Mouse (Mus musculus) urinary bladder, postnatal 14 days (tissue): ENCODE measurements at regions not wholly inside any gene's neighbourhood (a gene's known extent, or its start where the extent isn't known, plus 50 kb on each side); places are given as distances from the start of the nearest gene placed in this dataset.

Experiments
- DNase-seq: peaks from one replicate; pipeline ENCODE4 v3.0.0; 2021; ENCODE audit warnings: low spot score

DNA sequence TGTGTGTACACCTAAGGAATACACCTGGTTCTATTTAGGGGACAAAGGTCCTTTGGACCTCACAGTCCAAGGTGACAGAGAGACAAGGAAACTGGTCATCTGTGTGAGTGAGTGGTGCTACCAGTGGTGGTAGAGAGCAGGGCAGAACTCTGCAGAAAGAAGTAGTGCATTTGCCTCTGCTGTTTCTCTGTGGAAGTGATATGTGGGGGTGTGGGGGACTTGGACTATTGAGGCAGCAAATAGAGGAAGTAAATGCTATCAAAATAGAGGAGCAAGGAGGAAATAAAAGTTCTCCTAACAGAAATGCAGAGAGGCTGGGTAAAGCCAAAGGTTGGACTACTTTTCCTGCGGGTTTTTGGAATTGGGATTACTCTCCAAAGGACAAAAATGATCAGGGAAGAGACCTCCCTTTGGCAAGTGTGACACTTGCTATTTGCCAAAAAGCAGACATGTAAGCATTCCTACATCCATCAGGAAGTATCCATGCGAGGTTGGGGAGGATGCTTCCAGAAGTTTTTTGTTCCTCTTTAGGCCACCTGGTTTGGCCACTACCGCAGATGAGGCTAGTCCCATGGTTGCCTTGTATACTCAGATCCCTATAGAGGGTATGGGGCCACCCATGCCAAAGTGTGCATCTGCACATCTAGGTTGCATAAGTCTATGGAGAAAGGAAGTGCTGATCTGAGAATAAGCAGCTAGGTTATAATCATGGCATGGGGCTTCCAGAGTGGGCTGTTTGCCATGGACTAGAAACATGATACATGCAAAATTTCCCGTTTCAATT lies 285.0 kb upstream of the Klf4 start:
- DNase-seq = no peak

DNA sequence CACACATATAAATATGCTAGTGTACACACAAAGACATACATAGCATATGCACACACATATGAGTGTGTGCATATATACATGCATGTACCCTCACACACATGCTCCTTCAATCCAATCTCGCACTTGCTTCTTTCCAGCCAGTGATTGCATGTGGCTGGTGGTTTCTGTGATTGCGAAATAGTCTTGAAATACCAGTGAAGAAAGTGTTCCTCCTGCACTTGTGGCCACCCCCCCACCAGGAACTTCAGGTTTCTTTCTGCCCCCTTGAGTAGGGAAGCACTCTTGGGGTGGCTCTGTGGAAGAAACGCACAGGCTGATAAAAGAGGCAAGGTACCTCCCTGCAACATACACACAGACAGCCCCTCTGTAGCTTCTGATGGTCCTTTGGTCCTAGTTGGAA lies 283.6 kb upstream of the Klf4 start:
- DNase-seq = no peak

DNA sequence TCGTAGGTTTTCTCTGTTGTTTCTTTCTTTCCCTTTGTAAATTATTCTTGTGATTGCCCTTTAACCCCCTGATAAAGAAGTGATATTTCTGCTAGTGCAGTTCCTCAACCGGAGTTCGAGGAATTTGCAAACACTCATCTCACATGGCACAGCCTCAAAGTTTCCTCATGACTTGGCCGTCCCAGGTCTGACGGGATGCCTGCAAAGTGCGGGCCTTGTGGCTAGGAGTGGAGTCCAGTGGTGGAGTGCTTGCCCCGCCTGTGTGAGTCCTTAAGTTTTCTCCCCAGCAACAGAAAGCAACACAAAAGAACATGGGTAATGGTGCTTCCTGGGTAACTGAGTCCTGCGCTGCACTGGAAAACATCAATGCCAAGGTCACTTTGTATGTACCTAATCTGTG lies 280.6 kb upstream of the Klf4 start:
- no peak for DNase-seq

DNA sequence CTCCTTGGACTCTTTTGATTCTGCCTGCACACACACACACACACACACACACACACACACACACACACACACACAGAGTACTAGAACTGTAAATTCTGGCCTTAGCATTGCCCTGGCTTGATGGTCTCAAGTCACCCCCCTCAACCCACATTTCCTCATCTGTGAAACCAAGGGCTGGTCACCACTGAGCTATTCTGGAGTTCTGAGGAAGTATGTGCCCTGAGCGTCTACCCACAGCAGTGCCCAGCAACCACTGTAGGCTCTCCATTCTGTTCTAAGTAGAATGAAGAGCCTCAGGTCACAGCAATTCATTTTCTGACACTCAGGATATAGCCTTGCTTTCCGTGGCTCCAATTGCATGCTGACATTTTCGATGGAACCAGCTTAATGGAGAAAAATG lies 279.4 kb upstream of the Klf4 start:
- no peak for DNase-seq

GRCm38 (mm10) chr4:55808501-55808900 lies 276.2 kb upstream of the Klf4 start:
- no peak for DNase-seq

GRCm38 (mm10) chr4:55806799-55807198 lies 274.5 kb upstream of the Klf4 start:
- DNase-seq = no peak

DNA sequence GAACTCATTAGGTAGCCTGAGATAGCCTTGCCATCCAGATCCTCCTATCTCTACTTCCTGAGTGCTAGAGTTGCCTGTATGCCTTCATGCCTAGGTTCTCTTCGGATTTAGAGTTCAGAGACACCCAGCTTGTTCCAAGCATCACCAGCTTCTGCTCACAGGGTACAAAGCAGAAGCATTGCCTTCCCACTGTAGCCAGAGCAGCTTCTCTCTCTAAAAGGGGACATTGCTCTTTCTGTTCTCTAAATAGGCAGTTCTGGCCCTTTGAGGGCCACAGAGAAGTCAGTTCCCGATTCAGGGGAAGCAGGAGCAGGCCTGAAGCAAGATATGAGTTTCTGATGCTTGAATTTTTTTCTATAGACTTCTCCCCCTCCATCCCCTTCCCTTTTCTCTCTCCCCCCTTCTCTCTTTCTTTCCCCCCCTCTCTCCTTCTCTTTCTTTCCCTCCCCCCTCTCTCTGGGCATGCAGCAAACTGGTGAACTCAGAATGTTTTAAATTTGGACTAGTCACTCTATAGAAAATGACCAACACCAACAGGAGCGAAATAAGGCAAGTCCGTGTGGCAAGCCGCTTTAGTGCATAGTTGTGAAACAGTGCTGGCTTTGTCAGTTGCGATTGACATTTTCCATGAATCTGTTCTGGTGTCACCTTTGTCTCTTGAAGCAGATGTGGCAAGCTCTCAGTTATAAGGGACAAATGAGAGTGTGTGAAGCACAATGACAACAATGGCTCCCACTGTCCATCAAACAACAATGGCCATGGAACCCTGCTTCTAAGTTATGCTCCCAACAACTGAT lies 273.2 kb upstream of the Klf4 start:
- DNase-seq = no peak

- DNase-seq = no peak
Observed at GRCm38 (mm10) chr4:55802101-55802500, 269.8 kb upstream of the Klf4 start.

- no peak for DNase-seq
Observed at GRCm38 (mm10) chr4:55798099-55798498, 265.8 kb upstream of the Klf4 start.

GRCm38 (mm10) chr4:55781329-55781847 lies 249.1 kb upstream of the Klf4 start:
- no peak for DNase-seq

- DNase-seq = no peak
Observed at GRCm38 (mm10) chr4:55779581-55779980, 247.3 kb upstream of the Klf4 start.

DNA sequence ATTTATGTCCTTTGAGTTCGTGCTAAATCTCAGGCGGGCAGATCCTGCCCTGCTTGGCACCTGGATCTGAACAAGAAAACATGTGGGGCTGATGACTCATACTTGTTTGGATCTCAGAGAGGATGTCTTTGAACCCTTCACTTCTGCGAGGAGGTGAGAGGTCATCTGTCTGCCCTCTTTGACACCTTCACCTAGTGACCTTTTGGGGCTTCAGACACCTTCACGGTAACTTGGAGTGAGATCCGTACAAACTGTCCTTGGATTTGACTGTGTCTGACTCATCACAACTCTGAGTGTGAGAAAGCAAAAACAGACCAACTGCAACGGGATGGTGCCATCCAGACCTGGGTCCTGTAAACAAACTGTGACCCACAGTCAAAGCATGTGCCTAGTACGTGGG lies 243.6 kb upstream of the Klf4 start:
- no peak for DNase-seq

- no peak for DNase-seq
Observed at GRCm38 (mm10) chr4:55774571-55774970, 242.3 kb upstream of the Klf4 start.

GRCm38 (mm10) chr4:55769656-55770055 lies 237.4 kb upstream of the Klf4 start:
- no peak for DNase-seq

DNA sequence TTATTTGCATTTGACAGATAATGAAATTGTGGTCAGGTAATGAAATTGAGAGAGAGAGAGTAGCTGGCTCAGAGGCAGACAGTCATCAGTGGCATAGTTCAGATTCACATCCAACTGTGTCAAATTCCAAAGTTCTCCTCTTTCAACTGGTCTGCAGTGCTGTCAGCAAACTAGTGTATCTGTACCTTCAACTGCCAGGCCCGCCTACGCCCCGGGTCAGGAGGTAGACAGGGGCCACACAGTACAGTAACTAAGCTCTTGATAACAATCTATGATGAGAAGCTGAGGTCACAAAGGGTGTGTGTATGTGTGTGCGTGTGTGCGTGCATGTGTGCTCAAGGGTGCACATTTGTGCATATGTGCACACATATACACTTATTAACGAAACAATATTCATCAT lies 236.1 kb upstream of the Klf4 start:
- no peak for DNase-seq

DNA sequence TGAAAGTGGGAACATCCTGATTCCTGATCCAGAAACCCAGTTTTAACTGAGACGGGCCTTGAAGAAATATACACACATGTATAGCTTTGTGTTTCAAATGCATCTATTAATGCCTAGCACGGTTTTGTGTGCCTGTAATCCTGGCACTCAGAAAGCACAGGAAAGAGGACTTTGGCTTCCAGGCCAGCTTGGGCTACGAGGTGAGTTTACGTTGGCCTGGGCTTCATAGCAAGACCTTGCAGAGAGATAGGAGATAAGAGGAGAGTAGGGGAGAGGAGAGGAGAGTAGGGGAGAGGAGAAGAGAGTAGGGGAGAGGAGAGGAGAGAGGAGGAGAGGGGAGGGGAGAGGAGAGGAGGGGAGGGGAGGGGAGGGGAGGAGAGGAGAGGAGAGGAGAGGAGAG lies 234.9 kb upstream of the Klf4 start:
- DNase-seq = no peak

DNA sequence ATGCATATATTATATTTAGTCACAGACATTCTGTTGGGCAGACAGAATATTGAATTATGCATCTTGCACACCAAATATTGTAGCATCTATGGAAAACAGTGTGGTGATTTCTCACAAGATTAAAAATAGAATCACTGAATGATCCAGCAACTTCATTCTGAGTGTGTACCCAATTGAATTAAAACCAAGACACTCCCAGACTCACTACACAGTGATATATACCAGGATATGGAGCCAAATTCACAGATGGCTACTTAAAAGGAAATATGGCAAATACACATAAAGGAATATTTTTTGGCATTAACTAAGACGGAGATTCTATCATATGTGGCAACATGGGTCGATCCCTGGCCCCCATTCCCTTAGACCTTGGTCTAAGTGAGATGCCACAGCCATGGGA lies 233.5 kb upstream of the Klf4 start:
- DNase-seq = no peak

GRCm38 (mm10) chr4:55763112-55763511 lies 230.8 kb upstream of the Klf4 start:
- DNase-seq = no peak

GRCm38 (mm10) chr4:55762389-55762788 lies 230.1 kb upstream of the Klf4 start:
- no peak for DNase-seq

GRCm38 (mm10) chr4:55757148-55757927 lies 225.1 kb upstream of the Klf4 start:
- DNase-seq = no peak

DNA sequence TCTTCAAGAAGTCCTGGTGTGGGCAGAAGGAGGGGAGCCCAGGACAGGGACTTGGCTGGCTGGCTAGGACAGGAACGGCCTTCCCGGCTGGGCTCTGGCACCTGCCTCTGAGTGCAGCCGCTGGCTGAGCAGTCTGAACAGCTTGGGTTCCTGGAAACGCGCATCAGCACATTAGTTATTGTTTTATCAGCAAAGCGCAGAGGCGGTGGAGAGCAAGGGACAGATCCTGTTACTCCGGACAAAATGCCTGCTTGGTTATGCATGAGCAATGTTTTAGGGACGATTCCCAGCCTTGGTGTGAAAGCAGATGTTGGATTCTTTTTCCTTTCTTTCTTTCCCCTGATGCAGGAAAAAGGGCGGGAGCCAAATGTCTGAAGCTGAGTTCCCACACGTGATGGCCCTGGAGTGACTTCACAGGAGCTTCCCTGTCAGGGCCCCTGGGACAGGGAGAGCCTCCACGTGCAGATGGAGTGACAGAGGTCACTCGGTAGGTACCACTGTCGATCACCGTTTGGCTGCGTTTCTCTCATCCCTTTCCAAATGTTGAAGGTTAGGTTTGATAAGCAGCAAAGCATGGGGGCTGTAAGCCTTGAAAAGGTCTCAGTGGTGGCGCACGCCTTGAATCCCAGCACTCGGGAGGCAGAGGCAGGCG lies 217.8 kb upstream of the Klf4 start:
- DNase-seq = peak; percentile 43

GRCm38 (mm10) chr4:55741355-55741754 lies 209.1 kb upstream of the Klf4 start:
- no peak for DNase-seq
